Mouse (Mus musculus) embryonic facial prominence, embryonic 10.5 days (tissue): ENCODE data around the gene Dusp6. TPM values are rescaled to one million over a fixed set of nuclear protein-coding genes. Genes with fewer than 3 reads are reported as not detected.

Experiments used
- DNase-seq: peaks from one replicate; pipeline ENCODE4 v3.0.0-alpha.2; 2017; ENCODE audit warnings: low spot score
- H3K27ac ChIP-seq: fragments of 300-500 bp; sonication (generic); replicated peaks from 2 replicates; pipeline ENCODE4 v1.5.1; 2016; ENCODE audit warnings: mild to moderate bottlenecking
- H3K27me3 ChIP-seq: fragments of 300-500 bp; sonication (generic); replicated peaks from 2 replicates; pipeline ENCODE4 v1.6.1; 2016; ENCODE audit warnings: low read depth, mild to moderate bottlenecking; ENCODE audit not compliant: poor library complexity, severe bottlenecking
- H3K36me3 ChIP-seq: fragments of 300-500 bp; sonication (generic); replicated peaks from 2 replicates; pipeline ENCODE4 v1.6.1; 2016; ENCODE audit warnings: mild to moderate bottlenecking, moderate library complexity
- H3K4me1 ChIP-seq: fragments of 300-500 bp; sonication (generic); 2 replicates; pipeline ENCODE4 v1.6.1; 2016
- H3K4me3 ChIP-seq: fragments of 300-500 bp; sonication (generic); 2 replicates; pipeline ENCODE4 v1.5.1; 2016; ENCODE audit warnings: mild to moderate bottlenecking, moderate library complexity
- H3K9me3 ChIP-seq: fragments of 300-500 bp; sonication (generic); 2 replicates; pipeline ENCODE4 v1.6.1; 2016; ENCODE audit warnings: mild to moderate bottlenecking
- WGBS: fragments of 180-500 bp; shearing (Covaris S2); methylation state at CpG from one replicate; pipeline ENCODE4 v1.1.7; 2016; 5-methylcytosine and 5-hydroxymethylcytosine counted together
- polyA plus RNA-seq: library from polyadenylated mRNA; unstranded; fragments of >200 nt; fragmentation: Nextera tagmentation; extraction: Ambion mirVana; gene quantifications from 2 replicates; pipeline ENCODE4 v1.2.1, GENCODE M21; 2016

Gene Dusp6
- polyA plus RNA-seq, 1 experiment from 2014 or later: 131 TPM

- Histone ChIP-seq H3K9me3 (no peaks in the 10 kb centered on the region), H3K36me3 (no peaks in the 10 kb centered on the region), H3K27ac (no peak overlapping the region), H3K4me3 (no peak overlapping the region), H3K4me1 (peaks cover 14% of the 10 kb centered on the region), H3K27me3 (no peaks in the 10 kb centered on the region)
- DNase-seq: no peak
- WGBS: 87% methylated on average over 10 of the region's 10 CpGs
Measured at GRCm38 (mm10) chr10:99255830-99256570, 7.0 kb upstream of the Dusp6 start.

DNA sequence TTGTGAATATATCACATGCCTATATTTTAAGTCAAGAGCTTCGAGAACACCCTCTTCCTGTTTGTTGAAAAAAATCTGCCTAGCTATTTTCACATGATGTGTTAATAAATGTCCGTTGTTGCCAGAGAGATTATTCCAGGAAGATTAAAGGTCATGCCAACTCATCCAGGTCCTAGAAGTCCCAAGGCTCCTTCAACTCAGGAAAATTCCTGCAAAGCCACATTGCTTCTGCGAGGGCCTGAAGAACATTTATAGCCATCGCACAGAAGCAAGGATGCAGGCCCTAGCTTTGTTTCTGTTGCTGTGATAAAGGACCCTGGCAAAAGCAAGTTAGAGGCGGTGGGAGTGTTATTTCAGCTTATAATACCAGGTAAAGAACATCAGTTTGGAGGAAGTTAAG lies 5.5 kb upstream of the Dusp6 start:
- Histone ChIP-seq H3K4me1 (peaks cover 24% of the 10 kb centered on the region), H3K27me3 (no peaks in the 10 kb centered on the region), H3K36me3 (no peaks in the 10 kb centered on the region), H3K4me3 (no peak overlapping the region), H3K27ac (no peak overlapping the region), H3K9me3 (no peaks in the 10 kb centered on the region)
- no peak for DNase-seq
- 83% methylated on average over 5 of the region's 5 CpGs for WGBS

DNA sequence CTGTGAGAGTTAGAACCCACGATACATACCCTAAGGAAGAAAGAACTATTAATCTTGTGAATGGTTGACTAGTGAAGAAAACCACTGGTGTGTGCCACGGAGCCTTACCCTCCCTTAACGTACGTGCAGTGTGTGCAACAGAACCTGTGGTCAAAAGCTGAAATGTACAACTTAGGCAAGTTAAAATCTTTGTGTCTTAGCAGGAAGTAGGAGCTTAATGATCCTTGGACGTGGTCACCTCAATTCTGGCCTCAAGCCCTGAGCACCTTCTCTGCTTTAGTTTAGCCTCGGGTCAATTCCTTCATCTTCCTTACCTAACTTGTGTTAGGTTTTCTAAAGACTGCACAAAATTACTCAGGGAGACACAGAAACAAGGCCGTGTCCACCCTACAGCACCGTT lies 3.2 kb upstream of the Dusp6 start:
- Histone ChIP-seq H3K9me3 (no peaks in the 10 kb centered on the region), H3K4me3 (no peak overlapping the region), H3K36me3 (no peaks in the 10 kb centered on the region), H3K27ac (0 out of 2 replicates have a peak overlapping the region, but pooled peaks have one; percentile 99), H3K27me3 (no peaks in the 10 kb centered on the region), H3K4me1 (peaks cover 24% of the 10 kb centered on the region)
- DNase-seq: no peak
- 82% methylated on average over 8 of the region's 8 CpGs for WGBS

- peaks cover 8% of the 10 kb centered on the region for H3K36me3 ChIP-seq
- no peaks in the 10 kb centered on the region for H3K27me3 ChIP-seq
- no peaks in the 10 kb centered on the region for H3K9me3 ChIP-seq
- peaks cover 35% of the 10 kb centered on the region for H3K4me1 ChIP-seq
- WGBS: under 1% methylated on average over 30 of the region's 30 CpGs
- peak overlapping the region; percentile 99 for H3K27ac ChIP-seq
- peak overlapping the region; percentile 87 for H3K4me3 ChIP-seq
- peak; percentile 76 for DNase-seq
Measured at GRCm38 (mm10) chr10:99261151-99261635, 1.8 kb upstream of the Dusp6 start.

DNA sequence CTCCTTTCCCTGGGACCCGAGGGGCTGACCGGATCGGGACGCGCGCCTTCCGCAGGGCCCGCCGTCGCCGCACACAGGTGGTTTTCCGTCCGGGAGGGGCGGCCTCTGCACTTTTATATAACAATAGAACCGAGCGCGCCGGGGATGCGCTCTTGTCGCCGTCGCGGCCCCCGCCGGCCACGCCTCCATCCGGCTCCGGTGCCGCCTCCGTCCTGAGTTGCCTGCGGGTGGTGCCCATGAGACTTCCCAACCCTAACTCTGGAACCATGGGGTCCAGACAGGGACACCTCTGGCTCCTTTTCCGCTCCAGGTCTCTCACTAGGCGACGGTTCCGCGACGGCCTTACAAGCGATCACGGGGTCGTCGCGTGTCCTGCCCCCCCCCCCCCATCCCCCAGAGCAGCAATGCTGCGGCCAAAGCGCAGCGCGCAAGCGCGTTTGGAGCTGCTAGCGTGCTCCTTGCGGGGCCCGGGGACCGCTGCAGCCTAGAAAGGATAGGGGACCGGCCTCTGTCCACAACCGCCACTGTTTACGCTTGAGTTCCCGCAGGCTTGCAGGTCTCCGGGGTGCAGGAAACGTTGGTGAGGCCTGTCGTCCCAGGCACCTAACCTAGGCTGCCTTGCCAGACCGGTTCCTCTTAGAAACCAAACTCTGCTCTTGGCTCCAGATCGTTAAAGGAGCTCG lies 1.3 kb upstream of the Dusp6 start:
- Histone ChIP-seq H3K9me3 (no peaks in the 10 kb centered on the region), H3K4me1 (peaks cover 41% of the 10 kb centered on the region), H3K4me3 (peak overlapping the region; percentile 87), H3K27ac (peak overlapping the region; percentile 99), H3K36me3 (peaks cover 14% of the 10 kb centered on the region), H3K27me3 (no peaks in the 10 kb centered on the region)
- DNase-seq: peak; percentile 91
- 0% methylated on average over 62 of the region's 62 CpGs for WGBS

GRCm38 (mm10) chr10:99262319-99262866 lies 638 bp upstream of the Dusp6 start:
- whole genome bisulfite sequencing: under 1% methylated on average over 20 of the region's 20 CpGs
- peak overlapping the region; percentile 99 for H3K27ac ChIP-seq
- no peaks in the 10 kb centered on the region for H3K9me3 ChIP-seq
- peaks cover 19% of the 10 kb centered on the region for H3K36me3 ChIP-seq
- peak overlapping the region; percentile 87 for H3K4me3 ChIP-seq
- no peaks in the 10 kb centered on the region for H3K27me3 ChIP-seq
- H3K4me1 ChIP-seq: peaks cover 44% of the 10 kb centered on the region
- DNase-seq: no peak

GRCm38 (mm10) chr10:99263419-99264221 lies 589 bp downstream of the Dusp6 start:
- Histone ChIP-seq H3K27ac (peak overlapping the region; percentile 99), H3K4me1 (peaks cover 56% of the 10 kb centered on the region), H3K27me3 (no peaks in the 10 kb centered on the region), H3K4me3 (peak overlapping the region; percentile 87), H3K36me3 (peaks cover 29% of the 10 kb centered on the region), H3K9me3 (no peaks in the 10 kb centered on the region)
- DNase-seq: peak; percentile 76
- WGBS: under 1% methylated on average over 66 of the region's 66 CpGs

GRCm38 (mm10) chr10:99264301-99265010 lies 1.4 kb downstream of the Dusp6 start:
- peak; percentile 54 for DNase-seq
- Histone ChIP-seq H3K9me3 (no peaks in the 10 kb centered on the region), H3K36me3 (peaks cover 29% of the 10 kb centered on the region), H3K4me1 (peaks cover 64% of the 10 kb centered on the region), H3K27ac (peak overlapping the region; percentile 99), H3K27me3 (no peaks in the 10 kb centered on the region), H3K4me3 (peak overlapping the region; percentile 87)
- under 1% methylated on average over 26 of the region's 26 CpGs for WGBS

GRCm38 (mm10) chr10:99265011-99265694 lies 2.1 kb downstream of the Dusp6 start:
- under 1% methylated on average over 7 of the region's 7 CpGs for WGBS
- peak; percentile 61 for DNase-seq
- no peaks in the 10 kb centered on the region for H3K27me3 ChIP-seq
- H3K4me1 ChIP-seq: peaks cover 69% of the 10 kb centered on the region
- peaks cover 29% of the 10 kb centered on the region for H3K36me3 ChIP-seq
- peak overlapping the region; percentile 99 for H3K27ac ChIP-seq
- H3K9me3 ChIP-seq: no peaks in the 10 kb centered on the region
- peak overlapping the region; percentile 87 for H3K4me3 ChIP-seq

GRCm38 (mm10) chr10:99266025-99266424 lies 3.0 kb downstream of the Dusp6 start:
- H3K27me3 ChIP-seq: no peaks in the 10 kb centered on the region
- peak overlapping the region; percentile 99 for H3K27ac ChIP-seq
- no peaks in the 10 kb centered on the region for H3K9me3 ChIP-seq
- 24% methylated on average over 14 of the region's 14 CpGs for WGBS
- DNase-seq: peak; percentile 44
- H3K4me1 ChIP-seq: peaks cover 69% of the 10 kb centered on the region
- H3K36me3 ChIP-seq: peaks cover 29% of the 10 kb centered on the region
- peak overlapping the region; percentile 87 for H3K4me3 ChIP-seq

DNA sequence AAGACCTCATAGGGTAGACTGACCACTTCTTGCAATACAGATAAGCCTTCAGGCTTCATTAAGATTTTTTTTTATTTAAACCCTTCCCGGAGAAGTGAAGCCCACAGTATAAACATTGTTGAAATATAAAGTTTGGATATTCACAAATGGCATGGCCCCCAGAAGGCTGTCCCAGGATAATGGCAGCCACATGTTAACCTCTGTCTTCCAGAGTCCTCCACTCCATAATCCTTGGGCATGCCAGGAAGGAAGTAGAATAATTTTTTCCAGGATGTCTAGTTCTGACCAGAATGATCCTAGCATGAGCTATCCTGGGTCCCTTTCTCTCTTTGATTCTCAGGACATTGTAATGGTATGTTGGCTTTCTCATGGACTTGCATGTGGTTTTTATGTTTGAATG lies 4.6 kb downstream of the Dusp6 start:
- H3K4me1 ChIP-seq: peaks cover 63% of the 10 kb centered on the region
- H3K27me3 ChIP-seq: no peaks in the 10 kb centered on the region
- WGBS: 49% methylated on average over 1 of the region's 1 CpGs
- DNase-seq: peak; percentile 23
- peak overlapping the region; percentile 81; the same call in 1 of the 2 replicates for H3K27ac ChIP-seq
- peaks cover 29% of the 10 kb centered on the region for H3K36me3 ChIP-seq
- no peaks in the 10 kb centered on the region for H3K9me3 ChIP-seq
- H3K4me3 ChIP-seq: peak overlapping the region; percentile 87
